Mouse (Mus musculus): Measurements from ENCODE around the gene Acadm. TPM values are rescaled to one million over a fixed set of nuclear protein-coding genes. Genes with fewer than 3 reads are reported as not detected.

Acadm gene
- 98.2 and 101 TPM in 2 replicates for polyA plus RNA-seq (2012; rRNA removed)

DNA sequence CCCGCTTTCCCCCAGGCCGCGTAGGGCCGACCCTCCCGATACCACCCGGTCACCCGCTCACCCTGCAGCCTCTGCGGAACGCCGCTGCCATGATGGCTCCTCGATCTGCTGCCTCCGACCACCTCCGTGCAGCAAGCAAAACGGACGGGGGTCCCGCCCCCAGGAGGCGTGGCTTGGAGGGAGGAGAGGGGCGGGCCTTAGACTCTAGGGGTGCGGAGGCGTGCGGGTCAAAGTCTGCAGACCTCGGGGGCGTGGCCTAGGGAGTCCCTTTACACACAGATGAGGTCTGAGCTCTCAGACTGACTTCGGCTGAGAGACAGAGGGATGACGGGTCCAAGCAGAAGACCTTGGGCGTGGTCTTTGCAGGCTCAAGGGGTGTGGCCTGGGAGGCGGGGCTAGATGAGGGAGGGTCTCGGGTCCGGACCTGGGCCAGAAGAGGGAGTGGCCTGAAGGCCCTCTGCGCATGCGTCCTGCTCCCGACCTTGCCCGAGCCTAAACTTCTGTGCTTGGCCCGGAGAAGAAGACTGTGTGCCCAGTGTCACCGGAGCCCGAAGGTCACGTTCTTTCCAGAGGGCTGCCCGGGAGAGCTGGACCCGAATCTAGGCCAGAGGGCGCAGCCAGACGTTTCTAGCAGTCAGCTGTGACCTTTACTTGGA lies at the start of gene Acadm:
Gene Acadm, minus strand, starts transcription at position 298 of the 656 bp plus-strand sequence.
- DNase-seq (ENCODE audit: low read depth): no peak

DNA sequence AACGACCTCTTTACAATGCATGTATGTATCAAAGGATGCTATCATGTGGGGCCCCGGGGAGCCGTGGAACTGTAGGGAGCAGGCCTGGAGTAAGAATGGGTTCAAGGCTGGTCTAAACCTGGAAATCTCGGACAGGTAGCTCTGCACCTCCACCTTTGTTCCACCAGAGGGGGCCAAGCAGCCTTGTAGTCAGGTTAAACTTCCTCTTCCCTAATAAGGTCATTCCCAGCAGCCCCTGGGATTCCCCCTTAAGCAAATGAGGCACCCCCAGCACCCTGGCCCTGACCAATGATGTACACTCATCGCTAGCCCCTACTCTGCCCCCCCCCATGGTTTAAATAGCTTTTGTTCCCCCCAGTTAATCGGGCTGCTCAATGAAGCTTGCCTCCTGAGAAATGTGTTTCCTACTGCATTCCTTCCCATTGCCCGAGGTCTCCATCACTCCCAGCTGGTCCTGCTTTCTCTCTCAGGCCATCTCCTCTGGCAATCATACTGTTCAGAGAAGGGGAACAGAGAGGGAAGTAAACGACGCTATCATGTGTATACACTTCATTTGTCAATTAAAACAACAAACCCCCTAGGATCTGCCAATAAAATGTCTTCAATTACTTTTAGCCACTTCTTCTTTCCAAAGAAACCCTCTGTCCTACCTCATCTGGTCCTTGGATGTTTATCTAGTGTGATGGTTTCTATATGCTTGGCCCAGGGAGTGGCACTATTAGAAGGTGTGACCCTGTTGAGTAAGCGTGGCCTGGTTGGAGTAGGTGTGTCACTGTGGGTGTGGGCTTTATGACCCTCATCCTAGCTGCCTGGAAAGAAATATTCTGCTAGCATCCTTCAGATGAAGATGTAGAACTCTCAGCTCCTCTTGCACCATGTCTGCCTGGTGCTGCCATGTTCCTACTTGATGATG lies 40.3 kb upstream of the Acadm start:
- no peak for DNase-seq (ENCODE audit: low read depth)

DNA sequence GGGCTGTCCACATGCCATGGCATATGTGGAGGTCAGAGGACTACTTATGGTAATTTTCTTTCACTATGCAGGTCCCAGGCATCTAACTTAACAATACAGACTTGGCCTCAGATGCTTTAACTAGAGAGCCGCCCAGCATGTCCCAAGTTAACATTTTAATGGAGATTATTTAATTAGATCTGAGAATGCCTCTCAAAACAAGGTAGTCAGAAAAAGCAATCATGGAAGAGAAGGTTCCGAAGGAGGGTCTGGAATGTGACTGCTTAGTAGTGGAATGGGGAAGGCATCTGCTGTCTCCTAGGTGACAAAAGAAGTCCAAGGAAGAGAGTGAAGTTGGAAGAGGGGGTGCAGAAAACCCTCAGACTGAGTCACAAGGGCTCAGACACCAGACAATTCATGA lies 36.2 kb upstream of the Acadm start:
- no peak for DNase-seq (ENCODE audit: low read depth)

DNA sequence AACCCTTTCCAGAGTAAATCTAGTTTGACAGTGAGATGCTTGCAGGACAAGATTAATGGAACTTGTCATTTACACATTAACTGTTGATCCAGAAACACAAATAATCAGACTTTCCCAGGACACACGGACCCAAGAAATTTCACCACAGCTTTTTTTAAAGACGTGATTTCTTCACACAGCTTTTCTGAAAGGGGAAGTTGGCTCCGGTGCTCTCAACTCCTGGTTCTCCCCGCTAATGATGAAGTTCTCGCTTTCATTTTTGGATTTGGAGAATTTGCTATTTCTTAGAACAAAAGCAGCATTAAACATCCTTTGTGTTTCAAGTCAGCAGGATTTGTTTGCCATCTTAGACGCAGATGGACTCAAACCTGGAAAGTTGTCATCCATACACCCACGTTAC lies 31.4 kb upstream of the Acadm start:
- no peak for DNase-seq (ENCODE audit: low read depth)

DNA sequence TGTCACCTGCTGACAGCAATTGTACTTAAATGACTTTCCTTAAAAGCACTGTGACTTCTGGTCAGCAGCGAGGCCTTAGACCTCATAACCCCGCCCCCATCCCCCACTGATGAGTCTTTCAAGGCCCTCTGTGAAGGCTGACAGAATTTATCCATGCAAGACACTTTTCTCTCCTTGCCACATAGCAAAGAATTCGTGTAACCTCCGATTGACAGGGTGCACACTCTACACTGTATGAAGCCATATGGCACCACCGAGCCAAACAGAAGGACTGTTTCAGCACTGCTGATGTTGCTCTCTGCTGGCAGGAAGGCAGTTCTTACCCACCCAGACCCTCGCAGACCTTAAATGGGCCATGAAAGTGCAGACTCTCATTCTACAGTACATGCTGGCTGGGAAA lies 30.6 kb upstream of the Acadm start:
- no peak for DNase-seq (ENCODE audit: low read depth)

DNA sequence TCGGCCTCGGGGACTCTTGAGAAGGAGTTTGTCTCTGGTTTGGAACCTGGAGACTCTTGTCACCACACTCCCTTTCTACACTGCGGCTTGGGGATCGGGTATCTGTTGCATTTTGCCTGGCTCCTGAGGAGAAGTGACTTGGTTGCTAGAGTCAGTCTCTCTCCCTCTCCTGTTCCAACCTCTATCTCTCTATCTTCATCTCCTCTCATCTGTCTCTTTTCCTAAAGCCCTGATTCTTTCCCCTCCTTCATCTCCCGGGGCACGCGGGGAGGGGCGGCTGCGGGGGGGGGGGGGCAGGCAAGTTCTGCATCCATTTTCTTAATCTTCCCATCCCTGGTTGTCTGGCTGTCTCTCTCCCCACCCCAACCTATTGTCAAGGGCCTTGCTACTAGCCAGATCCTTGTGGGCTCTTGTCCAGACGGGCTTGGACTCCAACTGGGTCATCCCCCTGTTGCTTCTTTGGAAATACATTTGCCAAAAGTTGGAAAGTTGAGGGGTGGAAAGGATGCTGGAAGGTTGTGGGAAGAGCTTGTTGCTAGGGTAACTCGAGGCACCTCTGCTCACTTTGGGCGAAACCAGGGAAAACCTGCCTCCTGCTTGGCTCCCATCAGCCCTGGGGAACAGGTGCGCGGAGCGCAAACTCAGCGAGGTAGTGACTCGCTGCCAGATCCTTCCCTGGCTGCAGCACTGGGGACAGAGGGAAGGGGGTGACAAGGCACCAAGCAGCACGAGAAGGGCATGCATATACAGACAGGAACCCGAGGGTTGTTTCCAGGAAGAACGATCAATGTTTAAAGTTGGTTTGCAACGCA lies 29.7 kb upstream of the Acadm start:
- no peak for DNase-seq (ENCODE audit: low read depth)

DNA sequence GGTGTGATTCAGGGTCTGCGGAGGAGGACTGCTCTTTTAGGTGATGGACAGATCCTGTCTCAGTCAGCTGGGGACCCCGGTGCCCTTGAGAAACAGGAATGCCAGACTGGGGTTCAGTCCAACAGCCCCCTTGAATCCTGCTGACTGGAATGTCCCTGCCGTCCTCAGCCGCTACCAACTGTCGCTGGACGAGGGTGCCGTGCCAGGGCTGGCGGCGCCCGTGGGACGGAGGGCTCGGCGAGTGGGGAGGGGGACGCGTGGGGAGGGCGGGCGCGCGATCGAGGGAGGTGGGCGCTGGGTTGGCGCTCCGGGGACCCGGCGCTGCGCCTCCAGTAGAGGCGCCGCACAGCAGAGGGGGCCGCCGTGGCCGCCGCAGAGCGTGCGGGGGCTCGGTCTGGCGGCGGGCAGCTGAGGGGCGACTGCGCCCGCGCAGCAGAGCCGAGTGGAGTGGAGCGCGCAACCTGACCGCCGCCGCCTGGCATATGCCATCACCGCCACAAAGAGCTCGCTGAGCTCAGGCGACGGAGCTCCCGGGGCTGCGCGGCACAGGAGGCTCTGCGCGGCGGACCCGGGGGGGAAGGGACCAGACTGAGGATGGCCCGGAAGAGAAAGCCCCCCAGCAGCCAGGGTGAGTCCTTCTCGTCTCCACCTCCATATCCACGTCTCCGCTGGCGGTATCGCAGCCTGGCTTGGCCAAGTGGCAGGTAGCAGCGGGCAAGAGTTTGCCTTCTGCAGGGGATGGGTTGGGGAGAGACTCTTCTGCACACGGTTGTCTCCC lies 28.9 kb upstream of the Acadm start, which contains the start of gene Slc44a5:
Gene Slc44a5, plus strand, starts transcription at position 266 of the 778 bp plus-strand sequence.
- no peak for DNase-seq (ENCODE audit: low read depth)

DNA sequence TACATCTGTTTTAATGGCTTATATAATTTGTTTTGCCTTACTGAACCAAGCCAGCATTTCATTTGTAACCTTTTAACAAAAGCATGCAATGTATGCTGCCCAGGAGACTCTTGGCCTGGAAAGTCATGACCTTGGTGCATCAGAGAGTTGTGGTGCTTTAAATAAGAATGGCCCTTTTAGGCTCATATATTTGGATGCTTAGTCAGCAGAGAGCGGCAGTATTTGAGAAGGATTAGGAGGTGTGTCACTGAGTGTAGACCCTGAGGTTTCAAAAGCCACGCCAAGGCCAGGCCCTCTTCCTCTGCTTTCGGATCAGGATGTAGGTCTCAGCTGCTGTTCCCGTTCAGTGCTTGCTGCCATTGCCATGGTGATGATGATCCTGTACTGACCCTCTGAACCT lies 25.0 kb upstream of the Acadm start:
- DNase-seq (ENCODE audit: low read depth): no peak

DNA sequence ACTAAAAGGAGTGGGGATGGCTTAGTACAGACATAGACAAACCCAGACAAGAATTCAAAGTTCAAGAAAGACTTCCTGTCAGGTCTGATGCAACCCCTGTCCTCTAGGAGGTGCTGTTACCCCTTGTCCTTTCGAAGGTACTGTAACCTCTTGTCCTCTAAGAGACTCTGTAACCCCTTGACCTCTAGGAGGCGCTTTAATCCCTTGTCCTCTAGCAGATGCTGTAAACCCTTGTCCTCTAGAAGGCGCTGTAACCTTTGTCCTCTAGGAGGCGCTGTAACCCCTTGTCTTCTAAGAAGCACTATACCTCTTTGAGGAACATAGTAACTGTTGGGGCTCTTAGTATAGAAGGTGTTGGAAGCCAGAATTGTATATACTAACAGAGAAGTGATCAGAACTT lies 24.1 kb upstream of the Acadm start:
- DNase-seq (ENCODE audit: low read depth): no peak

DNA sequence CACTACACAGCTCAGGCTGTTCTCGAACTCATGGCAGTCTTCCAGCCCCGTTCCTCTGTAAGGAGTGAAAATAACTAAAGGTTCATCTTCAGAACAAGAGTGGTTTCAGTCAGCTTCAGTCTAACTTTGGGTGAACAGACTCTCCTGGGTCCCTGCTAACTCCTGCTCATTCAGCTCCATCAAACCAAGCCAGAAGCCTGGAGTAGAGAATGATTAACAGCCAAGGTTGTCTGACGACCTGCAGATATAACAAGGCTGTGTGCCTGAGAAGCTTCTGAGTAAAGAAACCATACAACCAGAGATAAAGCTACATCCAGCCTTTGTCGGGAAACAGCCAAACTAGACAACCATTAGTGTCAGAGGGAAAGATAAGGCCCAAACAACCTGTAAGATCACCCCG lies 23.0 kb upstream of the Acadm start:
- no peak for DNase-seq (ENCODE audit: low read depth)

DNA sequence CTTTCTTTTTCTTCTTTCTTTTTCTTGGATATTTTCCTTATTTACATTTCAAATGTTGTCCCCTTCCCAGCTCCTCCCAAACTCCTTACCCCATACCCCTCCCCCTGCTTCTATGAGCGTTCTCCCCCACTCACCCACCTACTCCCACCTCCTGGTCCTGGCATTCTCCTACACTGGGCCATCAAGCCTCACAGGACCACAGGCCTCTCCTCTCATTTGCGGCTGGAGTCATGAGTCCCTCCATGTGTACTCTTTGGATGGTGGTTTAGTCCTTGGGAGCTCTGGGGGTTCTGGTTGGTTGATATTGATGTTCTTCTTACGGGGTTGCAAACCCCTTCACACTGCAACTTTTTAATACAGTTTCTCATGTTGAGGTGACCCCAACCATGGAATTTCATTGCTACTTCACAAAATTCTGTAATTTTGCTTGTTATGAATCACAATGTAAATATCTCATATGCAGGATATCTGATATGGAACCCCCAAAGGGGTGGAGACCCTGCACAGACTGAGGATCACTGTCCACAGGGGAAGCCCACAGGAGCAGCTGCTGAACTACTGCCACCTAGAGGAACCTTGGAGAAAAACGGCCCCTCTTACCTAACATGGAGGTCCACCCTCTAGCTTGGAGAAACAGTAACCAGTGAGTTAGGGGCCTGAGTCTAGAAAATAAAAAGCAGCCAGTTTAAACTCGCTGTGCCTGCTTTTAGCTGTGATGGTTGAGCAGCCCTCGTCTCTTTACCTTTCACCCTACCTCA lies 17.4 kb upstream of the Acadm start:
- no peak for DNase-seq (ENCODE audit: low read depth)

DNA sequence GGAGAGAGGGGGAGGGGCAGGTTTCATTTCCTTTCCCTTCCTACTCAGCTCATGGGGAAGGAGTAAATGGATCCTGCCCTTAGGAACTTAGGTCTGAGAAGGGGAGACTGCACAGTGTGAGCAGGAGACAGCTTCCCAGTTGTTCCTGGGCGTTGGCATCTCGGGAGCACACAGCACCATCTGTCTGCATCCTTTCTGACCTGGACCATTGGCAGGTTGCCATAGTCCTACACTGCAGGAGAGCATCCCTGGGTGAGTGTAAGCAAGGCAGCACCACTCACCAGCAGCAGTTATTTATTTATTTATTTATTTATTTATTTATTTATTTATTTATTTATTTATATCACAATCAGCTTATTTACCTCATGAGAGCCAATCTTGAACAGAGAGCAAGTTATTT lies 16.5 kb upstream of the Acadm start:
- DNase-seq (ENCODE audit: low read depth): no peak

DNA sequence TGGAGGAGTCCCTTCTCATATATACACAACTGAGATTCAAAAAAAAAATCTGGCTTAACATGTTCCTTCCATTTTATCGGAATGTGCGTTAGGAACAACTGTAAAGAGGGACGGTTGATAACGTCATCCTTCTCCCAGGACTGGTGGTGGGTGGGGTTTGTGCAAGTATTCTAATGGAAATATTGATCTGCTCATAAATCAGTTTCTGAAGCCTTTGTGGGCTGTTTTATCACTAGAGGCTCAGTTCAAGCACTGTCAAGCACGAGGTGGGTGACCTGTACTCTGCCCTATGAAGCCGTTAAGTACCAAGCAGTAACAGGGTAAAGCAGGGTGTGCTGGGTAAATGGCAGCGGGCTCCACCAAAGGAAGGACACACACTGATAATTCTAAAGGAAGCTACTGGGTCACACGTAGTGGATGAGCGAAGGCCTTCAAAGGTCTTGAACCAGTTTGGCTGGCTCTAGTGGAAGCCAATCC lies 15.3 kb upstream of the Acadm start:
- no peak for DNase-seq (ENCODE audit: low read depth)

DNA sequence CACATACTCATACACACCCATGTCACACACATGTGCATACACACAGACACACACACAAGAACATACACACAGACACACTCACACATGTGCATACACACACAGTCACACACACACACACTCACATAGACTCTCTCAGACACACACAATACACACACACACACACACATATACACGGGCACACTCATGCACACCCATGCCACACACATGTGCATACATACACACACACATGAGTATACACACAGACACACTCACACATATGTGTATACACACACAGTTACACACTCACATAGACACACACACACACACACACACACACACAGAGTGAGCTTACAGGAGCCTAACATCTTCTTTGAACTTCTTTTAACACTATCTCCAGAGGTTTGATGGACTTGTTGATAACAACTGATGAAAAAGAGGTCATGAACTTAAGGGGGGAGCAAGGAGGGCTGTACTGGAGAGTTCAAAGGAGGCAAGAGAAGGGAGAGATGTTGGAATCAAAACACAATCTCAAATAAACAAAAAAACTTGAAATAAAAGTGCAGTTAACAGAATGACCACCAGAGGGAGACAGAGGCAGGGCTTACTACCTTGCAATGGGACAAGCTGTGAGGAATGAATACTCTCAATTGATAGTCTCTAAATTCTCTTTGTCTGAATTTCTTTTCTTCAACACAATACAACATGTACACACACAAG lies 14.8 kb upstream of the Acadm start:
- no peak for DNase-seq (ENCODE audit: low read depth)

DNA sequence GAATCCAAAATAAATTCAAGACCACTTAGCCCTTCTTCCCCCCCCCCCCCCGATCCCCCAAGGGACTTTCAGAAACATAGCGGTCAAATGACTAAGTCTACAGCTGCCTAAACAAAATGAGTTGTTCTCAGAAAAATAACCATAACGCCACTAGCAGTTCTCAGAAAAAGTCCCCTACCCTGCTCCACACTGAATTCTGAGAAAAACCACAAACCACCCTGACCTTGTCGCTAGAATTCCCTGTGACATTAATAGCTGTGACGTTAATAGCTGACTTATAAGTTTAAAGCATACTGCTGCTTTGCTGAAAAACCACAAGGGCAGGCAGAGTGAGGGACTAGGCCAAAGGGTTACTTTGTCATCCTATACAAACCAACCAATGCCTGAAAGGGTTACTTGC lies 13.5 kb upstream of the Acadm start:
- no peak for DNase-seq (ENCODE audit: low read depth)

DNA sequence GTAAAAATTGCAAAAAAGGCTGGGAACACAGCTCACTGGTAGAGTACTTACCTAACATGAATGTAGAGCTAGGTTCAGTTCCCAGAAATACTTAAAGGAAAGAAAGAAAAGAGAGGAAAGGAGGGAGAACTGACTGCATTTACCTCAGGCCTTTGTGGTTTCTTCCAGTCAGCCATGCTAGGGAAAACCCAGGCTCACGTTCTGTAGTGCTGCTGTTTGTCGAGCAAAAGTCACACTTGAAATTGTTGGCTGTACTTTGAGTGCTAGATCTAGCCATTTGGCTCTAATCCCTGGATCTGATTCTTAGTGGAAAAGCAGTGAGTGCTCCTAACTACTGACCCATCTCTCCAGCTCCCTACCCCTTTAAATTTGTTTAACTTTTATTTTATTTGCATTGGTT lies 3.7 kb upstream of the Acadm start:
- no peak for DNase-seq (ENCODE audit: low read depth)

DNA sequence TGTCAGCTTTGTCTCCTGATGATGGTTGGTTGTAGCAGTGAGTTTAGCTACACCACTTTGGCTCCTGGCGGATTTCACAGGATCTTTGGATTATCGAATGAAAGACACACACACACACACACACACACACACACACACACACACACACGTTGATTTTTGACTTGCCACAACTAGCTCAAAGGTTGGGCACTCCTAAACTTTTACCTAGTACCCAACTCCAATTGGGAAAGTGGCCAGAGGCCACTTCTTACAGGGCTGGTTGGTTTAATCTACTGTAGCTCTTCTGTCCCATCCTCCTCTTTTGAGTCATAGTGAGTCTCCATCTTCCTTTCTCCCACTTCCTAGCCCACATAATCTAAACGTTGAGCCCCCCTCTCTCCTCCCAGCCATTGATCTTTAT lies 2.8 kb upstream of the Acadm start:
- DNase-seq (ENCODE audit: low read depth): no peak

DNA sequence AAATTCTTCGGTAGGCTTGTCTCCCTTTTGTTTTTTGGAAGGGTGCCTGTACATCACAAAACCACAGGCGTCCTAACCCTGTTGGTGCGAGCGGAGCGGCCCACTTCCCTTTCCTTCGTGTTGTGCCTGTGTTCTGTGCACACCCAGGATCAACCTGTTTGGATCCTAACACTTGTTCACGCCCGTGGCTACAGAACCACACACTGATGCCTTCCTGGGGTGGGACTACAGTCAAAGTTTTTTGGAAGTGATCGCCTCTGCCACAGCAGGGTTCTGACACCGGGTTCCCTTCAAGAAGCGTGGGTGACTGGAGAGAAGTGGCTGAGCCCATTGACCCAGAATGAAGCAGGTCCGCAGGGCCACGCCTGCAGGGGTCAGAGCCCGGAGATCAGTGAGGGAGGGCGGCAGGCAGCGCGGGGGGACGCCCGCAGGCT lies 514 bp downstream of the Acadm start:
- DNase-seq (ENCODE audit: low read depth): no peak

DNA sequence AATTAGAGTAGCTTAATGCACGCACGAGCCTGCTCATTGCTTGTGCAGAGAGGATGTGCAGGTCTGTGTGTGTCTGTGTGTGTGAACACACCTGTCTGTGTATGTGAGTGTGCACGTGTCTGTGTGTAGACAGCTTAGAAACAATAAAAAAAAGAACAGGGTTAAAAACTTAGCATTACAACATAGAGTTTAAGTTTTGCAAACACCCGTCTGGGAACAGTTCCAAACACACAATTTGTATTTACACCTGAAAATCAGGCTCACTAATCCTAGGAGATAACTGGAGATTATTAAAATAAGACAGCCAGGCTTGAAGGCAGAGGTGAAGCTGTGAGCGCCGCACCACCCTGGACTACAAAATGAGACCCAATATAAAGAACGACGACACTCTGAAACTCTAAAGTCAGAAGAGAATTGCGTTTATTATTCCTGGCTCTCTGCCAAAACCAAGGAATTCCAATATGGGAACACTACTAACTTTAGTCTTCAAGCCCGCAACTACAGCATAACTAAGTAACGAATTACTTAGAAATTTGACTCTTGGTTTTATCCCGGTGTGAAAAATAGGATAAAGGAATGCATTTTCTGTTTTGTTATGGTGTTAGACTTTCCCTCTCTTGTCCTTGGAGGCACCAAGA lies 1.3 kb downstream of the Acadm start:
- no peak for DNase-seq (ENCODE audit: low read depth)

All from gonadal fat pad, adult 2 months (tissue).